Mouse (Mus musculus): ENCODE results near the gene Tmem132b. TPM values are rescaled to one million over a fixed set of nuclear protein-coding genes. Genes with fewer than 3 reads are reported as not detected.

The Tmem132b gene
- polyA plus RNA-seq, 1 experiment from 2014 or later, result 1.8 TPM

- 75% methylated on average over 7 of the region's 7 CpGs for whole genome bisulfite sequencing
- H3K27ac ChIP-seq, result no peak overlapping the region
- no peaks in the 10 kb centered on the region for H3K27me3 ChIP-seq
- H3K9ac ChIP-seq, result no peak overlapping the region
- H3K4me3 ChIP-seq (replicated peaks), result no peak overlapping the region
- no peak for ATAC-seq (ENCODE audit: low FRiP score)
- H3K4me2 ChIP-seq, result no peak overlapping the region
- no peaks in the 10 kb centered on the region for H3K4me1 ChIP-seq
- H3K36me3 ChIP-seq (replicated peaks), result no peaks in the 10 kb centered on the region
- H3K9me3 ChIP-seq, result no peaks in the 10 kb centered on the region
These were observed 225.5 kb downstream of the Tmem132b start for GRCm38 (mm10) chr5:125756987-125757530.

- Histone ChIP-seq H3K36me3 (replicated peaks) (no peaks in the 10 kb centered on the region), H3K9me3 (no peaks in the 10 kb centered on the region), H3K4me3 (replicated peaks) (no peak overlapping the region), H3K4me1 (no peaks in the 10 kb centered on the region), H3K27ac (no peak overlapping the region), H3K9ac (no peak overlapping the region), H3K4me2 (no peak overlapping the region), H3K27me3 (no peaks in the 10 kb centered on the region)
- ATAC-seq (ENCODE audit: low FRiP score), result no peak
- WGBS, result 72% methylated on average over 1 of the region's 1 CpGs
These were observed 226.9 kb downstream of the Tmem132b start for GRCm38 (mm10) chr5:125758506-125758905.

- Histone ChIP-seq H3K4me2 (no peak overlapping the region), H3K36me3 (replicated peaks) (no peaks in the 10 kb centered on the region), H3K27me3 (no peaks in the 10 kb centered on the region), H3K4me1 (no peaks in the 10 kb centered on the region), H3K4me3 (replicated peaks) (no peak overlapping the region), H3K27ac (no peak overlapping the region), H3K9ac (no peak overlapping the region), H3K9me3 (no peaks in the 10 kb centered on the region)
- 87% methylated on average over 6 of the region's 6 CpGs for WGBS
- no peak for ATAC-seq (ENCODE audit: low FRiP score)
These were observed 235.4 kb downstream of the Tmem132b start for GRCm38 (mm10) chr5:125766941-125767340.

- no peak overlapping the region for H3K4me2 ChIP-seq
- H3K9me3 ChIP-seq, result no peaks in the 10 kb centered on the region
- H3K9ac ChIP-seq, result no peak overlapping the region
- no peak overlapping the region for H3K27ac ChIP-seq
- H3K27me3 ChIP-seq, result no peaks in the 10 kb centered on the region
- WGBS, result 81% methylated on average over 1 of the region's 1 CpGs
- ATAC-seq (ENCODE audit: low FRiP score), result no peak
- H3K36me3 ChIP-seq (replicated peaks), result no peaks in the 10 kb centered on the region
- H3K4me3 ChIP-seq (replicated peaks), result no peak overlapping the region
- H3K4me1 ChIP-seq, result no peaks in the 10 kb centered on the region
These were observed 236.4 kb downstream of the Tmem132b start for GRCm38 (mm10) chr5:125767950-125768349.

GRCm38 (mm10) chr5:125772238-125772637, 240.7 kb downstream of the Tmem132b start:
- WGBS, result 93% methylated on average over 4 of the region's 4 CpGs
- H3K4me1 ChIP-seq, result no peaks in the 10 kb centered on the region
- no peak for ATAC-seq (ENCODE audit: low FRiP score)
- no peaks in the 10 kb centered on the region for H3K9me3 ChIP-seq
- no peak overlapping the region for H3K4me2 ChIP-seq
- no peak overlapping the region for H3K4me3 ChIP-seq (replicated peaks)
- no peaks in the 10 kb centered on the region for H3K36me3 ChIP-seq (replicated peaks)
- no peak overlapping the region for H3K9ac ChIP-seq
- no peak overlapping the region for H3K27ac ChIP-seq
- no peaks in the 10 kb centered on the region for H3K27me3 ChIP-seq

- H3K4me1 ChIP-seq, result no peaks in the 10 kb centered on the region
- ATAC-seq (ENCODE audit: low FRiP score), result no peak
- WGBS, result 59% methylated on average over 2 of the region's 2 CpGs
- H3K9me3 ChIP-seq, result no peaks in the 10 kb centered on the region
- no peaks in the 10 kb centered on the region for H3K27me3 ChIP-seq
- H3K4me2 ChIP-seq, result no peak overlapping the region
- H3K36me3 ChIP-seq (replicated peaks), result no peaks in the 10 kb centered on the region
- no peak overlapping the region for H3K9ac ChIP-seq
- no peak overlapping the region for H3K4me3 ChIP-seq (replicated peaks)
- no peak overlapping the region for H3K27ac ChIP-seq
These were observed 241.2 kb downstream of the Tmem132b start for GRCm38 (mm10) chr5:125772756-125773155.

- no peak overlapping the region for H3K4me3 ChIP-seq (replicated peaks)
- no peak overlapping the region for H3K27ac ChIP-seq
- 92% methylated on average over 1 of the region's 1 CpGs for WGBS
- H3K4me2 ChIP-seq, result no peak overlapping the region
- H3K27me3 ChIP-seq, result no peaks in the 10 kb centered on the region
- 0 out of 2 replicates have a peak, but pooled peaks cover 6% of the 10 kb centered on the region for H3K9me3 ChIP-seq
- no peaks in the 10 kb centered on the region for H3K36me3 ChIP-seq (replicated peaks)
- H3K4me1 ChIP-seq, result no peaks in the 10 kb centered on the region
- H3K9ac ChIP-seq, result no peak overlapping the region
- no peak for ATAC-seq (ENCODE audit: low FRiP score)
These were observed 248.8 kb downstream of the Tmem132b start for GRCm38 (mm10) chr5:125780332-125780731.

GRCm38 (mm10) chr5:125792643-125793042, 261.1 kb downstream of the Tmem132b start:
- Histone ChIP-seq H3K9me3 (no peaks in the 10 kb centered on the region), H3K27ac (no peak overlapping the region), H3K36me3 (replicated peaks) (no peaks in the 10 kb centered on the region), H3K27me3 (no peaks in the 10 kb centered on the region), H3K4me1 (no peaks in the 10 kb centered on the region), H3K9ac (no peak overlapping the region), H3K4me3 (replicated peaks) (no peak overlapping the region), H3K4me2 (no peak overlapping the region)
- 74% methylated on average over 1 of the region's 1 CpGs for WGBS
- no peak for ATAC-seq (ENCODE audit: low FRiP score)

GRCm38 (mm10) chr5:125794318-125794717, 262.7 kb downstream of the Tmem132b start:
- H3K36me3 ChIP-seq (replicated peaks), result no peaks in the 10 kb centered on the region
- H3K9ac ChIP-seq, result no peak overlapping the region
- 74% methylated on average over 1 of the region's 1 CpGs for WGBS

GRCm38 (mm10) chr5:125799622-125800021, 268.0 kb downstream of the Tmem132b start:
- 0 out of 2 replicates have a peak, but pooled peaks cover 3% of the 10 kb centered on the region for H3K27me3 ChIP-seq
- peaks cover 25% of the 10 kb centered on the region for H3K4me1 ChIP-seq
- peak overlapping the region; percentile 43 for H3K4me2 ChIP-seq
- H3K9me3 ChIP-seq, result no peaks in the 10 kb centered on the region
- no peak overlapping the region for H3K9ac ChIP-seq
- no peak overlapping the region for H3K27ac ChIP-seq
- no peaks in the 10 kb centered on the region for H3K36me3 ChIP-seq (replicated peaks)
- no peak overlapping the region; the same call in 1 of the 2 replicates for H3K4me3 ChIP-seq (replicated peaks)
- 15% methylated on average over 4 of the region's 5 CpGs for WGBS
- peak; percentile 36; the same call in 1 of the 2 replicates for ATAC-seq (ENCODE audit: low FRiP score)

More at GRCm38 (mm10) chr5:125794318-125794717, 262.7 kb downstream of the Tmem132b start:
- Histone ChIP-seq H3K27ac (no peak overlapping the region), H3K4me3 (replicated peaks) (no peak overlapping the region), H3K9me3 (no peaks in the 10 kb centered on the region), H3K4me1 (peaks cover 6% of the 10 kb centered on the region), H3K27me3 (no peaks in the 10 kb centered on the region), H3K4me2 (no peak overlapping the region)
- ATAC-seq (ENCODE audit: low FRiP score), result no peak

- Histone ChIP-seq H3K27me3 (0 out of 2 replicates have a peak, but pooled peaks cover 3% of the 10 kb centered on the region), H3K4me1 (peaks cover 25% of the 10 kb centered on the region), H3K9me3 (no peaks in the 10 kb centered on the region), H3K9ac (no peak overlapping the region), H3K4me3 (replicated peaks) (no peak overlapping the region; the same call in 1 of the 2 replicates), H3K36me3 (replicated peaks) (no peaks in the 10 kb centered on the region), H3K27ac (no peak overlapping the region), H3K4me2 (peak overlapping the region; percentile 43)
- ATAC-seq (ENCODE audit: low FRiP score), result peak; percentile 53
- 8% methylated on average over 11 of the region's 11 CpGs for WGBS
These were observed 268.5 kb downstream of the Tmem132b start for GRCm38 (mm10) chr5:125800025-125800424.

- Histone ChIP-seq H3K4me1 (peaks cover 31% of the 10 kb centered on the region), H3K27me3 (0 out of 2 replicates have a peak, but pooled peaks cover 3% of the 10 kb centered on the region), H3K9ac (no peak overlapping the region), H3K4me3 (replicated peaks) (no peak overlapping the region), H3K36me3 (replicated peaks) (no peaks in the 10 kb centered on the region), H3K4me2 (no peak overlapping the region), H3K9me3 (no peaks in the 10 kb centered on the region), H3K27ac (no peak overlapping the region)
- ATAC-seq (ENCODE audit: low FRiP score), result no peak
- WGBS, result 59% methylated on average over 7 of the region's 7 CpGs
These were observed 271.2 kb downstream of the Tmem132b start for GRCm38 (mm10) chr5:125802801-125803200.

- H3K4me3 ChIP-seq (replicated peaks), result no peak overlapping the region
- H3K9me3 ChIP-seq, result no peaks in the 10 kb centered on the region
- H3K4me2 ChIP-seq, result no peak overlapping the region
- WGBS, result 32% methylated on average over 5 of the region's 5 CpGs
- peaks cover 16% of the 10 kb centered on the region for H3K4me1 ChIP-seq
- H3K27me3 ChIP-seq, result no peaks in the 10 kb centered on the region
- no peaks in the 10 kb centered on the region for H3K36me3 ChIP-seq (replicated peaks)
- H3K27ac ChIP-seq, result no peak overlapping the region
- no peak overlapping the region for H3K9ac ChIP-seq
- peak; percentile 57; the same call in 1 of the 2 replicates for ATAC-seq (ENCODE audit: low FRiP score)
These were observed 273.8 kb downstream of the Tmem132b start for GRCm38 (mm10) chr5:125805327-125805726.
